Mouse (Mus musculus): Measurements from ENCODE around the gene Xpnpep3. TPM values are rescaled to one million over a fixed set of nuclear protein-coding genes. Genes with fewer than 3 reads are reported as not detected.

Xpnpep3 gene
- 4.3 and 5.2 TPM in 2 replicates for polyA plus RNA-seq (2014; fragmentation: Nextera tagmentation; extraction: Ambion mirVana)

GRCm38 (mm10) chr15:81399638-81400315, at the start of gene Xpnpep3, which contains the start of gene St13:
Xpnpep3 (plus strand) TSS chr15:81400138.
St13 (minus strand) TSS chr15:81400077.
- DNase-seq (ENCODE audit: low spot score), result peak; percentile 95
- Histone ChIP-seq H3K9ac (ENCODE audit: low read length) (peak within 1 kb of the TSS; percentile 83), H3K4me3 (ENCODE audit: low read depth, low read length) (peak within 1 kb of the TSS; percentile 63), H3K4me1 (ENCODE audit: control insufficient read depth, insufficient read depth, low read length) (peaks cover 11% of the 10 kb centered on the region), H3K4me2 (ENCODE audit: low read length) (peak within 1 kb of the TSS; percentile 58), H3K27ac (ENCODE audit: low read depth, low read length) (peak within 1 kb of the TSS; percentile 81), H3K27me3 (replicated peaks; ENCODE audit: control insufficient read depth, insufficient read depth, low read length) (no peaks in the 10 kb centered on the region), H3K9me3 (replicated peaks; ENCODE audit: control insufficient read depth, low read length) (no peaks in the 10 kb centered on the region), H3K36me3 (ENCODE audit: control insufficient read depth, insufficient read depth, low read length) (no peaks in the 10 kb centered on the region)
- under 1% methylated on average over 50 of the region's 50 CpGs for WGBS
- ATAC-seq, result peak; percentile 99

- no peaks in the 10 kb centered on the region for H3K27me3 ChIP-seq (replicated peaks; ENCODE audit: control insufficient read depth, insufficient read depth, low read length)
- no peaks in the 10 kb centered on the region for H3K36me3 ChIP-seq (ENCODE audit: control insufficient read depth, insufficient read depth, low read length)
- H3K4me2 ChIP-seq (ENCODE audit: low read length), result no peak overlapping the region
- DNase-seq (ENCODE audit: low spot score) (peak; percentile 79), ATAC-seq (peak; percentile 46; the same call in 1 of the 2 replicates)
- no peaks in the 10 kb centered on the region for H3K9me3 ChIP-seq (replicated peaks; ENCODE audit: control insufficient read depth, low read length)
- peak overlapping the region; percentile 52; the same call in 1 of the 2 replicates for H3K27ac ChIP-seq (ENCODE audit: low read depth, low read length)
- 23% methylated on average over 1 of the region's 1 CpGs for WGBS
- H3K4me3 ChIP-seq (ENCODE audit: low read depth, low read length), result no peak overlapping the region
- peaks cover 5% of the 10 kb centered on the region for H3K4me1 ChIP-seq (ENCODE audit: control insufficient read depth, insufficient read depth, low read length)
- no peak overlapping the region for H3K9ac ChIP-seq (ENCODE audit: low read length)
Observed at GRCm38 (mm10) chr15:81350401-81350800, 49.5 kb upstream of the Xpnpep3 start.

GRCm38 (mm10) chr15:81352638-81353037, 47.3 kb upstream of the Xpnpep3 start:
- Histone ChIP-seq H3K9me3 (replicated peaks; ENCODE audit: control insufficient read depth, low read length) (no peaks in the 10 kb centered on the region), H3K9ac (ENCODE audit: low read length) (no peak overlapping the region), H3K4me3 (ENCODE audit: low read depth, low read length) (no peak overlapping the region), H3K4me1 (ENCODE audit: control insufficient read depth, insufficient read depth, low read length) (peaks cover 9% of the 10 kb centered on the region), H3K4me2 (ENCODE audit: low read length) (no peak overlapping the region), H3K27me3 (replicated peaks; ENCODE audit: control insufficient read depth, insufficient read depth, low read length) (no peaks in the 10 kb centered on the region), H3K27ac (ENCODE audit: low read depth, low read length) (no peak overlapping the region), H3K36me3 (ENCODE audit: control insufficient read depth, insufficient read depth, low read length) (no peaks in the 10 kb centered on the region)
- no peak for DNase-seq (ENCODE audit: low spot score)
- ATAC-seq, result no peak
- WGBS, result 59% methylated on average over 1 of the region's 1 CpGs

GRCm38 (mm10) chr15:81355146-81355761, 44.7 kb upstream of the Xpnpep3 start:
- Histone ChIP-seq H3K9me3 (replicated peaks; ENCODE audit: control insufficient read depth, low read length) (no peaks in the 10 kb centered on the region), H3K27me3 (replicated peaks; ENCODE audit: control insufficient read depth, insufficient read depth, low read length) (no peaks in the 10 kb centered on the region), H3K27ac (ENCODE audit: low read depth, low read length) (no peak overlapping the region), H3K9ac (ENCODE audit: low read length) (no peak overlapping the region), H3K4me2 (ENCODE audit: low read length) (no peak overlapping the region), H3K36me3 (ENCODE audit: control insufficient read depth, insufficient read depth, low read length) (no peaks in the 10 kb centered on the region), H3K4me3 (ENCODE audit: low read depth, low read length) (no peak overlapping the region), H3K4me1 (ENCODE audit: control insufficient read depth, insufficient read depth, low read length) (peaks cover 22% of the 10 kb centered on the region)
- WGBS, result 58% methylated on average over 3 of the region's 3 CpGs
- no peak for ATAC-seq
- DNase-seq (ENCODE audit: low spot score), result peak; percentile 55

- H3K4me3 ChIP-seq (ENCODE audit: low read depth, low read length), result no peak overlapping the region
- H3K4me2 ChIP-seq (ENCODE audit: low read length), result no peak overlapping the region
- DNase-seq (ENCODE audit: low spot score) (no peak), ATAC-seq (no peak)
- H3K9ac ChIP-seq (ENCODE audit: low read length), result no peak overlapping the region
- H3K9me3 ChIP-seq (replicated peaks; ENCODE audit: control insufficient read depth, low read length), result no peaks in the 10 kb centered on the region
- no peaks in the 10 kb centered on the region for H3K36me3 ChIP-seq (ENCODE audit: control insufficient read depth, insufficient read depth, low read length)
- no peaks in the 10 kb centered on the region for H3K27me3 ChIP-seq (replicated peaks; ENCODE audit: control insufficient read depth, insufficient read depth, low read length)
- no peak overlapping the region for H3K27ac ChIP-seq (ENCODE audit: low read depth, low read length)
- peaks cover 17% of the 10 kb centered on the region for H3K4me1 ChIP-seq (ENCODE audit: control insufficient read depth, insufficient read depth, low read length)
- WGBS, result 41% methylated on average over 5 of the region's 5 CpGs
Observed at GRCm38 (mm10) chr15:81356946-81357345, 43.0 kb upstream of the Xpnpep3 start.

- Histone ChIP-seq H3K27me3 (replicated peaks; ENCODE audit: control insufficient read depth, insufficient read depth, low read length) (no peaks in the 10 kb centered on the region), H3K9me3 (replicated peaks; ENCODE audit: control insufficient read depth, low read length) (no peaks in the 10 kb centered on the region), H3K36me3 (ENCODE audit: control insufficient read depth, insufficient read depth, low read length) (peaks cover 10% of the 10 kb centered on the region; the same call in 1 of the 2 replicates), H3K9ac (ENCODE audit: low read length) (no peak overlapping the region), H3K27ac (ENCODE audit: low read depth, low read length) (no peak overlapping the region), H3K4me1 (ENCODE audit: control insufficient read depth, insufficient read depth, low read length) (peaks cover 17% of the 10 kb centered on the region), H3K4me3 (ENCODE audit: low read depth, low read length) (no peak overlapping the region), H3K4me2 (ENCODE audit: low read length) (no peak overlapping the region)
- 93% methylated on average over 3 of the region's 3 CpGs for WGBS
- no peak for DNase-seq (ENCODE audit: low spot score)
- ATAC-seq, result no peak
Observed at GRCm38 (mm10) chr15:81358943-81359342, 41.0 kb upstream of the Xpnpep3 start.

GRCm38 (mm10) chr15:81359421-81359820, 40.5 kb upstream of the Xpnpep3 start:
- H3K4me3 ChIP-seq (ENCODE audit: low read depth, low read length), result no peak overlapping the region
- H3K4me1 ChIP-seq (ENCODE audit: control insufficient read depth, insufficient read depth, low read length), result peaks cover 17% of the 10 kb centered on the region
- no peaks in the 10 kb centered on the region for H3K27me3 ChIP-seq (replicated peaks; ENCODE audit: control insufficient read depth, insufficient read depth, low read length)
- H3K27ac ChIP-seq (ENCODE audit: low read depth, low read length), result no peak overlapping the region
- H3K4me2 ChIP-seq (ENCODE audit: low read length), result peak overlapping the region; percentile 80
- no peak for ATAC-seq
- peaks cover 15% of the 10 kb centered on the region for H3K36me3 ChIP-seq (ENCODE audit: control insufficient read depth, insufficient read depth, low read length)
- DNase-seq (ENCODE audit: low spot score), result no peak
- 83% methylated on average over 5 of the region's 5 CpGs for WGBS
- H3K9ac ChIP-seq (ENCODE audit: low read length), result no peak overlapping the region
- no peaks in the 10 kb centered on the region for H3K9me3 ChIP-seq (replicated peaks; ENCODE audit: control insufficient read depth, low read length)

GRCm38 (mm10) chr15:81360345-81361021, 39.5 kb upstream of the Xpnpep3 start, which contains the start of gene Slc25a17:
Slc25a17 (minus strand) TSS chr15:81360812.
- H3K4me2 ChIP-seq (ENCODE audit: low read length), result peak within 1 kb of the TSS; percentile 80
- no peaks in the 10 kb centered on the region for H3K9me3 ChIP-seq (replicated peaks; ENCODE audit: control insufficient read depth, low read length)
- peaks cover 23% of the 10 kb centered on the region for H3K36me3 ChIP-seq (ENCODE audit: control insufficient read depth, insufficient read depth, low read length)
- ATAC-seq (peak; percentile 99), DNase-seq (ENCODE audit: low spot score) (peak; percentile 97)
- under 1% methylated on average over 30 of the region's 30 CpGs for WGBS
- no peaks in the 10 kb centered on the region for H3K27me3 ChIP-seq (replicated peaks; ENCODE audit: control insufficient read depth, insufficient read depth, low read length)
- peak within 1 kb of the TSS; percentile 78 for H3K9ac ChIP-seq (ENCODE audit: low read length)
- H3K4me3 ChIP-seq (ENCODE audit: low read depth, low read length), result peak within 1 kb of the TSS; percentile 63
- peaks cover 17% of the 10 kb centered on the region for H3K4me1 ChIP-seq (ENCODE audit: control insufficient read depth, insufficient read depth, low read length)
- peak within 1 kb of the TSS; percentile 63 for H3K27ac ChIP-seq (ENCODE audit: low read depth, low read length)

Data from forebrain, embryonic 14.5 days (tissue).